Mouse (Mus musculus) intestine, postnatal 0 days (tissue): ENCODE data around the gene Notch3. TPM values are rescaled to one million over a fixed set of nuclear protein-coding genes. Genes with fewer than 3 reads are reported as not detected.
"Not testable (repeated sequence)": the region's sequence is repeated elsewhere in the genome, so short reads cannot be mapped to it uniquely, and the experiment has no call there.

ENCODE experiments used
- ATAC-seq: fragments of 200-750 bp; cut with Nextera tagmentation; 2 replicates; pipeline ENCODE4 v1.8.0; 2017; ENCODE audit warnings: mild to moderate bottlenecking, moderate TSS enrichment, moderate library complexity
- H3K27ac ChIP-seq: fragments of 300-500 bp; sonication (generic); 2 replicates; pipeline ENCODE4 v1.5.1; 2014; ENCODE audit warnings: mild to moderate bottlenecking, low read depth, low read length, moderate library complexity
- H3K27me3 ChIP-seq: fragments of 300-500 bp; sonication (generic); replicated peaks from 2 replicates; pipeline ENCODE4 v1.6.1; 2014; ENCODE audit warnings: low read length, mixed read lengths; ENCODE audit not compliant: control insufficient read depth, insufficient read depth
- H3K36me3 ChIP-seq: fragments of 300-500 bp; sonication (generic); 2 replicates; pipeline ENCODE4 v1.6.1; 2014; ENCODE audit warnings: mild to moderate bottlenecking, moderate library complexity; ENCODE audit not compliant: control insufficient read depth, insufficient read depth
- H3K4me1 ChIP-seq: fragments of 300-500 bp; sonication (generic); replicated peaks from 2 replicates; pipeline ENCODE4 v1.6.1; 2014; ENCODE audit warnings: antibody characterized with exemption, low read length, mixed read lengths; ENCODE audit not compliant: control insufficient read depth, insufficient read depth
- H3K4me2 ChIP-seq: fragments of 300-500 bp; sonication (generic); replicated peaks from 2 replicates; pipeline ENCODE4 v1.6.1; 2014; ENCODE audit warnings: low read depth, mild to moderate bottlenecking, moderate library complexity
- H3K4me3 ChIP-seq: fragments of 300-500 bp; sonication (generic); 2 replicates; pipeline ENCODE4 v1.5.1; 2014; ENCODE audit warnings: low read depth, low read length
- H3K9ac ChIP-seq: fragments of 300-500 bp; sonication (generic); 2 replicates; pipeline ENCODE4 v1.6.1; 2014; ENCODE audit warnings: mild to moderate bottlenecking, low read depth, low read length
- H3K9me3 ChIP-seq: fragments of 300-500 bp; sonication (generic); 2 replicates; pipeline ENCODE4 v1.6.1; 2016; ENCODE audit warnings: mixed run types; ENCODE audit not compliant: control insufficient read depth
- CTCF ChIP-seq: sonication (generic); IDR thresholded peaks from 2 replicates; pipeline ENCODE4 v1.5.1; 2016; ENCODE audit warnings: low read depth, mild to moderate bottlenecking, control low read depth, antibody characterized with exemption, moderate library complexity
- WGBS: fragments of 180-500 bp; shearing (Covaris S2); extraction: QIAGEN DNeasy Blood & Tissue Kit; methylation state at CpG from one replicate; pipeline ENCODE4 v1.1.7; 2014; 5-methylcytosine and 5-hydroxymethylcytosine counted together
- polyA plus RNA-seq: library from polyadenylated mRNA; unstranded; fragments of >200 nt; fragmentation: Nextera tagmentation; extraction: Ambion mirVana; gene quantifications from 2 replicates; pipeline ENCODE4 v1.2.1, GENCODE M21; 2015

The Notch3 gene
- polyA plus RNA-seq, 1 experiment from 2014 or later: 2.0 TPM

GRCm38 (mm10) chr17:32113255-32113522 is 53.5 kb downstream of the Notch3 start:
- H3K9ac ChIP-seq: no peak overlapping the region
- peaks cover 12% of the 10 kb centered on the region for H3K4me1 ChIP-seq
- H3K27me3 ChIP-seq: no peaks in the 10 kb centered on the region
- H3K27ac ChIP-seq: peak overlapping the region; percentile 60; the same call in 1 of the 2 replicates
- no peaks in the 10 kb centered on the region for H3K36me3 ChIP-seq
- H3K9me3 ChIP-seq: no peaks in the 10 kb centered on the region
- peak overlapping the region; percentile 86 for H3K4me2 ChIP-seq
- ATAC-seq: peak; percentile 2; the same call in 1 of the 2 replicates
- H3K4me3 ChIP-seq: peak overlapping the region; percentile 41
- no peak for TF ChIP-seq CTCF
- WGBS: 26% methylated on average over 8 of the region's 8 CpGs

GRCm38 (mm10) chr17:32112434-32113254 is 54.0 kb downstream of the Notch3 start:
- TF ChIP-seq CTCF: no peak
- Histone ChIP-seq H3K27me3 (no peaks in the 10 kb centered on the region), H3K36me3 (no peaks in the 10 kb centered on the region), H3K9ac (no peak overlapping the region), H3K4me3 (no peak overlapping the region), H3K4me1 (peaks cover 9% of the 10 kb centered on the region; the same call in 1 of the 2 replicates), H3K27ac (no peak overlapping the region), H3K4me2 (peak overlapping the region; percentile 86), H3K9me3 (no peaks in the 10 kb centered on the region)
- ATAC-seq: no peak
- 74% methylated on average over 8 of the region's 8 CpGs for WGBS

GRCm38 (mm10) chr17:32110980-32111780 is 55.5 kb downstream of the Notch3 start:
- WGBS: 79% methylated on average over 10 of the region's 10 CpGs
- no peaks in the 10 kb centered on the region for H3K36me3 ChIP-seq

GRCm38 (mm10) chr17:32110424-32110823 is 56.2 kb downstream of the Notch3 start:
- no peak for TF ChIP-seq CTCF
- ATAC-seq: no peak
- Histone ChIP-seq H3K27ac (no peak overlapping the region), H3K9ac (no peak overlapping the region), H3K27me3 (no peaks in the 10 kb centered on the region), H3K4me2 (no peak overlapping the region), H3K36me3 (no peaks in the 10 kb centered on the region), H3K4me3 (no peak overlapping the region), H3K9me3 (no peaks in the 10 kb centered on the region), H3K4me1 (peaks cover 9% of the 10 kb centered on the region; the same call in 1 of the 2 replicates)
- 52% methylated on average over 2 of the region's 2 CpGs for WGBS

More at GRCm38 (mm10) chr17:32110980-32111780, 55.5 kb downstream of the Notch3 start:
- no peak overlapping the region for H3K27ac ChIP-seq
- H3K27me3 ChIP-seq: no peaks in the 10 kb centered on the region
- H3K9me3 ChIP-seq: no peaks in the 10 kb centered on the region
- peaks cover 9% of the 10 kb centered on the region; the same call in 1 of the 2 replicates for H3K4me1 ChIP-seq
- no peak for ATAC-seq
- no peak overlapping the region for H3K4me3 ChIP-seq
- H3K4me2 ChIP-seq: no peak overlapping the region
- no peak overlapping the region for H3K9ac ChIP-seq
- TF ChIP-seq CTCF: no peak

GRCm38 (mm10) chr17:32109201-32109940 is 57.3 kb downstream of the Notch3 start:
- 70% methylated on average over 6 of the region's 6 CpGs for WGBS
- Histone ChIP-seq H3K4me3 (no peak overlapping the region), H3K27me3 (no peaks in the 10 kb centered on the region), H3K9ac (no peak overlapping the region), H3K27ac (no peak overlapping the region), H3K4me2 (no peak overlapping the region), H3K4me1 (peaks cover 9% of the 10 kb centered on the region; the same call in 1 of the 2 replicates), H3K36me3 (no peaks in the 10 kb centered on the region), H3K9me3 (no peaks in the 10 kb centered on the region)
- no peak for TF ChIP-seq CTCF
- ATAC-seq: no peak

GRCm38 (mm10) chr17:32108320-32109011 is 58.2 kb downstream of the Notch3 start:
- not testable (repeated sequence) for H3K27ac ChIP-seq, H3K9me3 ChIP-seq, ATAC-seq, H3K4me2 ChIP-seq, H3K36me3 ChIP-seq, H3K27me3 ChIP-seq, H3K4me1 ChIP-seq, H3K4me3 ChIP-seq, H3K9ac ChIP-seq
- 54% methylated on average over 5 of the region's 5 CpGs for WGBS
